Mouse (Mus musculus) adipocyte (in vitro differentiated cells): Measurements from ENCODE around the gene Cd34.

Experiments
- DNase-seq: peaks from one replicate; pipeline ENCODE4 v3.0.0-alpha.2; 2016; ENCODE audit warnings: low spot score

Cd34 gene

GRCm38 (mm10) chr1:194938715-194939114, at the start of gene Cd34:
TSS of gene Cd34 (plus strand) at chr1:194938819.
- no peak for DNase-seq

DNA sequence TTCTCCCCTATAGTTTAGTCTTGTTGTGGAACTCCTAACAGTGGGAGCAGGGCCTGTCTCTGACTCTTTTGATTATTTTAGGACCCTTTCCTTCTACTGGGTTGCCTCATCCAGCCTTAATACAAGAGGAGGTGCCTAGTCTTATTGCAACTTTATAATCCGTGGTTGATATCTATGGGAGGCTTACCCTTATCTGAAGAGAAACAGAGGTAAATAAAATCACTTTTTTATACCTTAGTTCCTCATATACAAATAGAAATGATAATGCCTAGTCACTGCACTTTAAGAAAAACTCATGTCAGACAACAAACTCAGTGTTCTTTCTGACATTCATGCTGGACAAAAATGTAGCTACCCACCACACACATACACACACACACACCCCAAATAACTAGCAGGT, 44.1 kb upstream of the Cd34 start:
- no peak for DNase-seq

GRCm38 (mm10) chr1:194895287-194895686, 43.3 kb upstream of the Cd34 start:
- no peak for DNase-seq

DNA sequence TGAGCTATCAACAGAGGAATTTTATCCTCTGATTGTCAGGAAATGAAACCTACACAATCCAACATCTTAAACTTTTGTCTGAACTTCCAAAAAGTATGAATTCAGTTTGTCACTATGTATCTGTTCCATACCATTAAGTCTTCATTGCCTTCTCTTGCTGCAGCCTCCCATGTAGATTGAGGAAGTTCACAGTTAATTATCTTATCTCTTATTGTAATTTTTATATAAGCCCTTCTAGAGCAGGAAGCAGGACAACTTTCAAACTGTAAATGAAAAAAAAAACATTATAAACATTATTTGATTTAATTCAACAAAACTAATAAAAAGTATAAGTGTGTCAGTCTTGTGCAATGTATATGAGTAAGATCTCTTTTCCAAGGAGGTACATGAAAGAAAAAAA, 37.5 kb upstream of the Cd34 start:
- no peak for DNase-seq

GRCm38 (mm10) chr1:194901826-194902225, 36.8 kb upstream of the Cd34 start:
- no peak for DNase-seq

GRCm38 (mm10) chr1:194908956-194909355, 29.7 kb upstream of the Cd34 start:
- no peak for DNase-seq

- no peak for DNase-seq
Observed at GRCm38 (mm10) chr1:194925753-194926350, 12.8 kb upstream of the Cd34 start.

DNA sequence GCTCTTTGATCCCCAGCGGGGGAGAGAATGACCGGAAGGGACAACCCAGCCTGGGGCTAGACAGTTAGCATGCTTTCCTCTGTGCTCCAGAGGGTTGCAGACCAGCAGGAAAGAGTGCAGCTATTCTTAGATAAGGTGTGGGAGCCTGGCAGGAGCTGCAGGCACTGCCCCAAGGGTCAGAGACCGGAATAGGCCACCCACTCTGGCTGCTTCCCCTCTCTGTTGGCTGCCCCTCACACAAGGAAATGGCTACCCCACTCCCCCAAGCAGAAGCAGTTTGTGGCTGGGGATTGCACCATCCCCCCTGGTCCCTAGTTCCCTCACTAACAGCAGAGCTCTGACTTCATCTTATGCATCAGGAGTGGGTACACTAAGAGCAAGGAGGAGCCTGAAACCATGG, 10.7 kb upstream of the Cd34 start:
- no peak for DNase-seq

DNA sequence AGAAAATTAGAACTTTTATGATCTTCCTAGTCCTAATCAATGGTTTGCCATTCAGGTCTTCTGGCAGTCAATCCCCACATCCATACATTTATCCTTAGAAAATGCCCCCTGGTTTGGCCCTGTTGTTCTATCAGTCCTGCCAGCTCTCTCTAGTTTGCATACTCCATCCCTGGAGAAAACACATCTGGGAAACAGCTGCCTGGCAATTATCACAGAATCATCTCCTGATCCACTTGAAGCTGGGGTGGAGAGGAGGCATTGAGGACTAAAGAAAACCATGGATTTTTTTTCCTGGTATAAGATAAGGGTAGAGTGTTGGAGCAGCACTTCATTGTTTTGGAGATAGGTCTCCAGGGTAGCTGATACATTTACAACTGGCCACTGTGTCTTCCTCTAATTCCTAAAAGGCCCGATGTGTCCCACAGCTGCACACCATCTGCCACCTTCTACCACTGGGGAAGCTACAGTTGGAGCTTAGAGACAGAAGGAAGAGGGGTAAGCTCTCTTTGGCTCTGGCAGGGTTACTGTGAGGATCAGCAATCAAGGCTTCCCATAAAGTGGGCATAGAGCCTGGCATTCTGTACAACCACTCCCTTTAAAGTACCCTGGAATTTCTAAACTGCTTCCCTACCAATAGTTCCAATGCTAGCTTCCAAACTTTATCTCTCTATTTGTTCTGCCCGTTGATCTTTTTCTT, 9.2 kb upstream of the Cd34 start:
- DNase-seq = peak; percentile 37

GRCm38 (mm10) chr1:194929972-194930355, 8.7 kb upstream of the Cd34 start:
- DNase-seq = peak; percentile 81

DNA sequence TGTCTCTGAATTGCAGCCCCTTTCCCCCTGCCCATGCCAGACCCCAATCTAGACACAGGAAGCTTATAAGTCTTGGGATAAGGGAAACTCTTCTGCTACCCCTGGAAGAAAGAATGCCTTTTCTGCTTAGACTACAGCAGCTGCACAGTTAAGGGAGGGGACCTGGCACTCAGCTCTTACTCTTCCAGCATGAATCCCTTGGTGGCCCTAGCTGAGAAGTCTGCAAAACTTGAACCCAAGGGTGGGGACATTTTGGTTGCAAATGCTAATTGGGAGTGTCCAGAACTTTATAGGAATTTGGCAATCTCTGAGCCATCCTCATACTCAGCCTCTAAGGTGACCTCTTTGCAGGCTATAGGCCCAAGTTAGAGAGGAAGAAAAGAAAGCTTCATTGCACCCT, 7.9 kb upstream of the Cd34 start:
- no peak for DNase-seq

GRCm38 (mm10) chr1:194935351-194935750, 3.3 kb upstream of the Cd34 start:
- DNase-seq = no peak

DNA sequence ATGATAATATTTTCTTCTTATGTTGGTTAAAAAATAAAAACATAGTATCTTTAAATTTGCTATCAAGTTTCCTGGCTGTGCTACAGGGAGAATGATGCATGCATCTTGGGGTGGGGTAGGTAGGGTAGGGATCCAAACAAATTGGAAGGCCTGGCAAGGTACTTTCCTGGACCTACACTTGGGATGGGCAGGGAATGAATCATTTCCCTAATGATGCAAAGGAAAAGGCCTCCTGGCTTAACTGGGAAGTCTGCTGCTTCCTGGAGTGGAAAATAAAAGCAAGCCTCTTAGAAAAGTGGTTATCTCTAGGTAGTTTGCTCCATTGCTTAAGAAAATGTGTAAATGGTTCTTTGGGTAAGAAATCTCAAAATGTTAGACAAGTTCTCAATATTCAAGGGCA, 2.9 kb downstream of the Cd34 start:
- no peak for DNase-seq

DNA sequence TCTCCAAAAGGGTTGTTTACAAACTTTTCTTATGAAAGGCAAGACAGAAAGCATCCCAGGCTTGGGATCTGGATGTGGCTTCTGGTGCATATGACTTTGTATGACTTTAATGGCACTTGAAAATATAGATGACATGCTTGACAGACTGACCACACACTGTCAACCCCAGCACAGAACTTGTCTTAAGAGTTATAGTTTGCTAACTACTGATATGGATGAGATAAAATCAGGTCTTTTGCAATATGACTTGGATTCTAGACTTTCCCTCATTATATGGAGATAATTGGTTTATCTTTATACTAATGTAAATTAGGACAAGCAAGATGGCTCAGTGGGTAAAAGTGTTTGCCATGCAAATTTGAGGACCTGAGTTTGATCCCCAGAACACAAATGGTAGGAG, 4.3 kb downstream of the Cd34 start:
- DNase-seq = no peak

- no peak for DNase-seq
Observed at GRCm38 (mm10) chr1:194943485-194943884, 4.9 kb downstream of the Cd34 start.

DNA sequence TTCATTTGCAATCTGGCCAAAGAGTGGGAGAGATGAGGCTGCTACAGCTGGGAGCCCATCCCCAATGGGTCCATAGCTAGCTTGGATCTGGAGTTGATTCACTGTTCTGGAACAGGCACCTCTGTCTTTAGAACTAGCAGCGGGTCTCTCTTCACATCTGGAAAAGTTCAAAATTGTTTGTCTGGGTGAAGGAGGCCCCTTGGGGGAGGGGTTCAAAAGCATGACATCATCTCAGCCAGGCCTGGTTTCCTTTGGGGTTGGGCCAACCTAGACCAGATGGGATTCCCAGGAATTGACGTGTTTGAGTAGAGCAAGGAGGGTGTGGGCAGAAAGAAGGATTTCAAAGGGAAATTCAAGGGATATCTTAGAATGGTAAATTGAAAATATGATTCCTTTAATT, 6.8 kb downstream of the Cd34 start:
- DNase-seq = peak; percentile 39

GRCm38 (mm10) chr1:194946467-194946866, 7.8 kb downstream of the Cd34 start:
- no peak for DNase-seq

- DNase-seq = peak; percentile 79
Observed at GRCm38 (mm10) chr1:194950913-194951312, 12.3 kb downstream of the Cd34 start.

DNA sequence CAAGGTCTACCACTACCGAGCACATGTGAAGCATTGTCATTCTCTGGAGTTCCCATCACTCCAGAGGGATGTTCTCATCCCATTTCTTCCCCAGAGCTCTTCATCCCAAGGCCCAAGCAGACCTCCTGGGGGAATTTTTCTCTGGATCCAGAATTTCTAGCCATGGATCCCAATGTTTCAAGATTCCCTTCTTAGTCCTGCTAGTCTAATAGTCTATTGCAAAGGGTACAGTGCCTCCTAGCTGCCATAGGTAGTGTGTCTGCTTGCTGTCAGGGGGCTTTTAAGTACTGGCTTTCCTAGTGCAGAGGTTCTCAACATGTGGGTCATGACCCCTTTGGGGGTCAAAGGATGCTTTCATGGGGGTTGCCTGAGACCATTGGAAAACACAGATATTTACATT, 14.3 kb downstream of the Cd34 start:
- DNase-seq = peak; percentile 21

DNA sequence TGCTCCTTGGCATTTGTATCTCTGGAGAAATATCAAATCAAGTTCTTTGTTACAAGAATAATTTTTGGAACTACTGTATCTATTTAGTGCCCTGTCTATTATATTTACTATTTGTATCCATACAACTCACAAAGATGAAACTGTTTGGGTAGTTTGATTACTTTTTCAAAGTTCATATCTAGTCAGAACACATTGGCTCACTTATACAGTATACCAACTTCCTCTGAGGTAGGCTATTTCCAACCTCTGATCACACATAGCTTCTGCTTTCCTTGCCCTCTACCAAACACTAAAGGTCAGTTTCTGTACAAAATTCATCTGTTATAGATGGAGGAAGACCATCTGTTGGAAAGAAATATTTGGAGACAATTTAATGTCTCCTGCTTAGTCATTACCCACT, 16.1 kb downstream of the Cd34 start:
- no peak for DNase-seq

- DNase-seq = no peak
Observed at GRCm38 (mm10) chr1:194955749-194956148, 17.1 kb downstream of the Cd34 start.

- DNase-seq = no peak
Observed at GRCm38 (mm10) chr1:194957021-194957420, 18.4 kb downstream of the Cd34 start.

DNA sequence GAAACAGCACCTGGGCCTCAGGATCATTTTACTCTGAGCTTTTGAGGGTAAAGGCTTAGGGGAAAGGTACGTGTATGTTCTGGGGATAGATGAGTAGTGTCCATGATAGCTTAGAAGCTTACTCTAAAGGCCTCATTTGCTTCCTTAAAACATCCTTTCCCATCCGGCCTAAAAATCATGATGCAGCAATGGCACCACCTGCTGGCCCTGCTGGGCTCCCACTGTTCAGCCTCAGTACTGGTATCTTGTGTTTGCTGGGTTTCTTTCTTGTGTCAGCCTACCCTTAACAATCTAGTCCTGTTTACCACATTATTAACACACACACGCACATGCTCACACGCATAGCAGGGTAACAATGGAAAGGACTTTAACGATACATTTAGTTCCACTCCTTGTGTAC, 23.6 kb downstream of the Cd34 start:
- DNase-seq = peak; percentile 77

DNA sequence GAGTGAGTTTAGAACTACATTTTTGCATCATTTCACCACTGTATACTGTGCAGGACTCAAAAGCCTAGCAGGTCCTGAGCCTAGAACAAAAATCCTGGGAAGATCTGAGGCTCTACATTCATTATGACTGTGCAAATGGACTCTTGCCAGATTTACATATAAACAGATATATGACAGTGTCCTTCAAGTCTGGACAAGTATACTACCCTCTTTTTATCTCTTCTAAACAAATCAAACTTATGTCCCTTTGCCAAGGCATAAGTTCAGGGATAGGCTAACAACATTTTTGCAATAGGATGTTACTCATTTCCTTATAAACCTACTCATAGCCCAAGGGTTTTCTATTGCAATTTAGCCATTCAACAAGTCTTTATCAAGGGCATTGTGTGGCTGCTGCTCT, 24.1 kb downstream of the Cd34 start:
- no peak for DNase-seq
